Comparison of ENCODE assay signal across 16 mouse cellular contexts in genomic region chr3:126541105-126541504, GRCm38 (mm10). TPM values are rescaled to one million over a fixed set of nuclear protein-coding genes. Genes with fewer than 3 reads are reported as not detected.
DNase-seq lines count a peak whose midpoint lies in the region; TF ChIP-seq lines count a peak whose summit lies in the region.
"Had no signal": no experiment of that assay in that cellular context is flagged by ENCODE, and none has a peak within 500 bp of the region (broad histone marks: within the 10 kb centered on the region; RNA-seq: fewer than 3 reads in every experiment).

No protein-coding gene starts in this region.

- TF ChIP-seq EP300 in heart, adult 2 months (IDR thresholded peaks at IDR 0.05; ENCODE audit: insufficient read depth, low read depth, low read length) = no peak

- TF ChIP-seq POLR2A in heart, adult 2 months (IDR thresholded peaks at IDR 0.05; ENCODE audit: insufficient read depth, low read depth, low read length) = no peak

- TF ChIP-seq CTCF in heart, adult 2 months (IDR thresholded peaks at IDR 0.05) = no peak

- H3K4me3 ChIP-seq in heart, adult 2 months = no peak overlapping the region
- H3K4me3 ChIP-seq: embryonic facial prominence, embryonic 12.5 days; forebrain, embryonic 10.5 days; hindbrain, embryonic 12.5 days; layer of hippocampus, adult 2 months; liver, embryonic 13.5 days; neural tube, embryonic 13.5 days had no signal

- WGBS in heart, adult 2 months = 60% methylated on average over 4 of the region's 4 CpGs

- H3K9ac ChIP-seq in heart, adult 2 months (ENCODE audit: low read depth, low read length) = no peak overlapping the region
- H3K9ac ChIP-seq: embryonic facial prominence, embryonic 12.5 days; hindbrain, embryonic 12.5 days; liver, embryonic 13.5 days; neural tube, embryonic 13.5 days had no signal

- no peaks in the 10 kb centered on the region for H3K79me2 ChIP-seq in heart, adult 2 months (replicated peaks; ENCODE audit: control insufficient read depth, insufficient read depth, low read length)

- no peaks in the 10 kb centered on the region for H3K36me3 ChIP-seq in heart, adult 2 months (ENCODE audit: control insufficient read depth, insufficient read depth, low read length)
- H3K36me3 ChIP-seq: embryonic facial prominence, embryonic 12.5 days; forebrain, embryonic 10.5 days; hindbrain, embryonic 12.5 days; liver, embryonic 13.5 days; neural tube, embryonic 13.5 days had no signal

- peak; percentile 38 for DNase-seq in adrenal gland, adult 2 months
- no peak for DNase-seq in adrenal gland, postnatal 4 days (ENCODE audit: low spot score in 2 of 2)
- peak; percentile 31 to 41 for DNase-seq in heart, postnatal 10 days
- DNase-seq in heart, adult 2 months = no peak
- peak; percentile 25 for DNase-seq in 3T3-L1 (ENCODE audit: low read depth, low spot score)
- peak; percentile 66 for DNase-seq in brain, adult 2 months (ENCODE audit: low read depth, low spot score)
- DNase-seq in cerebellum, postnatal 10 days = no peak
- DNase-seq in T-cell, adult 2 months (ENCODE audit: low spot score) = no peak
- DNase-seq: cerebellum, adult 11-12 months; liver, embryonic 13.5 days; lung, postnatal 10 days had no signal

- H3K27me3 ChIP-seq in heart, adult 2 months (ENCODE audit: control insufficient read depth, insufficient read depth, low read length) = no peaks in the 10 kb centered on the region
- H3K27me3 ChIP-seq: embryonic facial prominence, embryonic 12.5 days; hindbrain, embryonic 12.5 days; liver, embryonic 13.5 days; neural tube, embryonic 13.5 days had no signal

- intact Hi-C loops in heart, postnatal 10 days (cut with DNase I) = no loop called here
- intact Hi-C loops in heart, adult 2 months (cut with DNase I) = no loop called here

- H3K27ac ChIP-seq in heart, adult 2 months = no peak overlapping the region
- H3K27ac ChIP-seq: embryonic facial prominence, embryonic 12.5 days; forebrain, embryonic 10.5 days; hindbrain, embryonic 12.5 days; layer of hippocampus, adult 2 months; liver, embryonic 13.5 days; neural tube, embryonic 13.5 days had no signal

- no peaks in the 10 kb centered on the region for H3K4me1 ChIP-seq in heart, adult 2 months (ENCODE audit: control insufficient read depth, insufficient read depth, low read length)
- H3K4me1 ChIP-seq: embryonic facial prominence, embryonic 12.5 days; forebrain, embryonic 10.5 days; hindbrain, embryonic 12.5 days; liver, embryonic 13.5 days; neural tube, embryonic 13.5 days had no signal

RNA-seq across cellular contexts. Expression of gene Camk2d, which starts 55.0 kb away (rescaled TPM):
- 100 to 1,000 TPM; 101 to 116 TPM for total RNA-seq in adrenal gland, adult 2 months (2021)
- polyA plus RNA-seq in adrenal gland, adult 2 months (2012; rRNA removed) = 112 and 134 TPM in 2 replicates
- 100 to 1,000 TPM in 1 of 2 experiments, 10 to 100 TPM in 1; 99.4 to 100 TPM for total RNA-seq in adrenal gland, postnatal 4 days (2021)
- 100 to 1,000 TPM; 187 to 196 TPM for total RNA-seq in heart, postnatal 10 days (2021)
- 100 to 1,000 TPM; 131 to 133 TPM for total RNA-seq in heart, adult 2 months (2021)
- polyA plus RNA-seq in heart, adult 2 months (2012; rRNA removed) = 135 and 218 TPM in 2 replicates

Comparison
In these comparisons a context has a peak if more than half of its experiments do, and no peak if none do; other contexts are left out.
1. DNase-seq: peak in adrenal gland, adult 2 months (single experiment), heart, postnatal 10 days (2 of 2), 3T3-L1 (single experiment) and brain, adult 2 months (single experiment); none in adrenal gland, postnatal 4 days (0 of 2), heart, adult 2 months (0 of 2), cerebellum, postnatal 10 days (0 of 2) and T-cell, adult 2 months (single experiment).